In the genomic region with DNA sequence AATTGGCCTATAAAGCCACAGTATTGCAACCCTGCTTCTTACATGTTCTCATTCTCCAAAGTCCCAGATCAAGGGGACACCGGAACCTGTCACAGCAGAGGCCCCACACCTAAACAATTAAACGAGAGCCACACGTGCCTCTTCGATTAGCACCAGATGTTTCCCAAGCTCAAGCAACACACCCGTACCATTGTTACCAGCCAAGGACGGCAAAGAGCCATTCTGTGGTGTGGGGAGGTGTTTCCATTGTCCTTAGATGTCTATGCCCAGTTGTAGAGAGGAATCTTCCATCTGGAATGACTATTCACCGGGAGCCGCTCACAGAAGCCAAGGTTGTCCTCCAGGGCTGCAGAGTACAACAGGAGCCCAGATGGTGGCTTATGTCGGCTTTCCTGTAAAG, we compare ENCODE assay signal across 31 mouse cellular contexts. TPM values are rescaled to one million over a fixed set of nuclear protein-coding genes. Genes with fewer than 3 reads are reported as not detected.
DNase-seq lines count a peak whose midpoint lies in the region; ATAC-seq lines count a peak whose summit lies in the region.
"Had no signal": no experiment of that assay in that cellular context is flagged by ENCODE, and none has a peak within 500 bp of the region (broad histone marks: within the 10 kb centered on the region; RNA-seq: fewer than 3 reads in every experiment).

No protein-coding gene starts in this region.

- no peak overlapping the region for H3K4me3 ChIP-seq in limb, embryonic 11.5 days (ENCODE audit: low read depth, low read length)
- H3K4me3 ChIP-seq: forebrain, embryonic 12.5 days; forebrain, embryonic 15.5 days; heart, embryonic 10.5 days; heart, embryonic 13.5 days had no signal

- no peaks in the 10 kb centered on the region for H3K36me3 ChIP-seq in limb, embryonic 11.5 days (ENCODE audit: control insufficient read depth, insufficient read depth, low read length)
- H3K36me3 ChIP-seq: forebrain, embryonic 12.5 days; forebrain, embryonic 15.5 days; G1E; heart, embryonic 10.5 days; heart, embryonic 13.5 days had no signal

- WGBS in limb, embryonic 11.5 days: 28% methylated on average over 9 of the region's 9 CpGs

- no peak overlapping the region for H3K27ac ChIP-seq in limb, embryonic 11.5 days (replicated peaks; ENCODE audit: low read depth, low read length)
- H3K27ac ChIP-seq: forebrain, embryonic 12.5 days; forebrain, embryonic 15.5 days; heart, embryonic 10.5 days; heart, embryonic 13.5 days; hindbrain, embryonic 14.5 days; hindbrain, postnatal 0 days had no signal

- DNase-seq in cerebellum, adult 18-20 months: peak; percentile 21 to 26
- no peak for DNase-seq in cerebellum, postnatal 14 days
- DNase-seq in layer of hippocampus, adult 9-11 months: peak; percentile 1
- no peak for DNase-seq in layer of hippocampus, adult 8-10 months (ENCODE audit: low spot score in 2 of 2)
- DNase-seq in forelimb bud, embryonic 11.5 days (ENCODE audit: low read depth, low spot score): peak; percentile 61
- DNase-seq in limb, embryonic 11.5 days (ENCODE audit: low spot score): peak; percentile 59
- no peak for DNase-seq in frontal cortex, postnatal 10 days (ENCODE audit: low spot score in 2 of 2)
- DNase-seq in kidney, postnatal 25 days: no peak
- DNase-seq: adrenal gland, adult 8-10 months; adrenal gland, postnatal 25 days; B cell, adult 2 months; cerebellum, adult 9-11 months; gastrocnemius, postnatal 10 days; gastrocnemius, postnatal 36 days; heart, adult 18-20 months; heart, postnatal 14 days; heart, postnatal 4 days; kidney, adult 18-20 months had no signal

- no peaks in the 10 kb centered on the region for H3K9me3 ChIP-seq in limb, embryonic 11.5 days (ENCODE audit: control insufficient read depth, low read length)
- H3K9me3 ChIP-seq: forebrain, embryonic 12.5 days; forebrain, embryonic 15.5 days; heart, embryonic 10.5 days; heart, embryonic 13.5 days had no signal

- H3K27me3 ChIP-seq in limb, embryonic 11.5 days (ENCODE audit: control insufficient read depth, insufficient read depth, low read length): no peaks in the 10 kb centered on the region
- H3K27me3 ChIP-seq: forebrain, embryonic 12.5 days; forebrain, embryonic 15.5 days; Patski had no signal

- ATAC-seq in limb, embryonic 11.5 days (ENCODE audit: insufficient number of reproducible peaks, low FRiP score, low TSS enrichment, low read depth): peak; percentile 48; the same call in 1 of the 2 replicates
- ATAC-seq: activated CD4-positive, CD25-positive, alpha-beta regulatory T cell, adult 4 months; forebrain, embryonic 15.5 days; hindbrain, postnatal 0 days; inflammation-experienced regulatory T-cells, adult 6 months; intestine, embryonic 16.5 days; Patski had no signal

- H3K4me2 ChIP-seq in limb, embryonic 11.5 days (ENCODE audit: low read depth, severe bottlenecking): no peak overlapping the region
- H3K4me2 ChIP-seq: forebrain, embryonic 12.5 days; forebrain, embryonic 15.5 days; heart, embryonic 13.5 days; hindbrain, embryonic 14.5 days had no signal

- H3K4me1 ChIP-seq in limb, embryonic 11.5 days (ENCODE audit: control insufficient read depth, insufficient read depth, low read length): peaks cover 13% of the 10 kb centered on the region
- H3K4me1 ChIP-seq: forebrain, embryonic 12.5 days; forebrain, embryonic 15.5 days; heart, embryonic 10.5 days; heart, embryonic 13.5 days had no signal

- no peak overlapping the region for H3K9ac ChIP-seq in limb, embryonic 11.5 days (ENCODE audit: low read length)
- H3K9ac ChIP-seq: forebrain, embryonic 12.5 days; forebrain, embryonic 15.5 days; heart, embryonic 13.5 days; hindbrain, embryonic 14.5 days had no signal

RNA-seq across cellular contexts. Expression of gene Rasgrf1, which starts 11.4 kb away (rescaled TPM):
- 100 to 1,000 TPM; 449 to 518 (median 495) TPM for total RNA-seq in layer of hippocampus, adult 8-10 months (2022)
- polyA plus RNA-seq in limb, embryonic 11.5 days (2014; fragmentation: Nextera tagmentation; extraction: Ambion mirVana): 0.08 and 0.14 TPM in 2 replicates
- total RNA-seq: CH12.LX; gastrocnemius, postnatal 36 days; heart, postnatal 14 days; heart, postnatal 4 days had no signal
- polyA plus RNA-seq: activated CD4-positive, CD25-positive, alpha-beta regulatory T cell, adult 4 months; embryonic facial prominence, embryonic 11.5 days; G1E; Patski had no signal

Comparison
In these comparisons a context has a peak if more than half of its experiments do, and no peak if none do; other contexts are left out.
1. DNase-seq: peak in cerebellum, adult 18-20 months (2 of 2), layer of hippocampus, adult 9-11 months (single experiment), forelimb bud, embryonic 11.5 days (single experiment) and limb, embryonic 11.5 days (single experiment); none in cerebellum, postnatal 14 days (0 of 2), layer of hippocampus, adult 8-10 months (0 of 2), frontal cortex, postnatal 10 days (0 of 2) and kidney, postnatal 25 days (0 of 2).